In genomic region chr3:16022214-16022613, GRCm38 (mm10) we compare ENCODE assay signal across 35 mouse cellular contexts. TPM values are rescaled to one million over a fixed set of nuclear protein-coding genes. Genes with fewer than 3 reads are reported as not detected.
DNase-seq lines count a peak whose midpoint lies in the region; ATAC-seq lines count a peak whose summit lies in the region.
"Had no signal": no experiment of that assay in that cellular context is flagged by ENCODE, and none has a peak within 500 bp of the region (broad histone marks: within the 10 kb centered on the region; RNA-seq: fewer than 3 reads in every experiment).

No protein-coding gene starts in this region.

- ATAC-seq in granulocyte monocyte progenitor cell, adult 5-6 weeks (replicated peaks; ENCODE audit: poor library complexity, severe bottlenecking): peak; percentile 98
- ATAC-seq in megakaryocyte progenitor cell, adult 5-6 weeks (replicated peaks; ENCODE audit: poor library complexity): peak; percentile 97
- ATAC-seq in frontal cortex, adult (ENCODE audit: low TSS enrichment): no peak
- ATAC-seq: CD4-positive, CD25-positive, alpha-beta regulatory T cell, adult 4 months; forebrain, embryonic 13.5 days; forebrain, embryonic 16.5 days; hindbrain, postnatal 0 days; inflammation-experienced regulatory T-cells, adult 6 months had no signal

- no peaks in the 10 kb centered on the region for H3K4me1 ChIP-seq in limb, embryonic 10.5 days
- H3K4me1 ChIP-seq: forebrain, embryonic 10.5 days; forebrain, embryonic 13.5 days; heart, embryonic 12.5 days; heart, embryonic 15.5 days had no signal

- no peaks in the 10 kb centered on the region for H3K36me3 ChIP-seq in limb, embryonic 10.5 days
- H3K36me3 ChIP-seq: forebrain, embryonic 10.5 days; heart, embryonic 12.5 days; heart, embryonic 15.5 days had no signal

- H3K9me3 ChIP-seq in limb, embryonic 10.5 days (replicated peaks): no peaks in the 10 kb centered on the region
- H3K9me3 ChIP-seq: forebrain, embryonic 10.5 days; forebrain, embryonic 13.5 days; heart, embryonic 12.5 days; heart, embryonic 15.5 days had no signal

- H3K27me3 ChIP-seq in limb, embryonic 10.5 days (ENCODE audit: low read depth, poor library complexity, severe bottlenecking): no peaks in the 10 kb centered on the region
- H3K27me3 ChIP-seq: forebrain, embryonic 13.5 days; heart, embryonic 12.5 days; heart, embryonic 15.5 days had no signal

- H3K27ac ChIP-seq in limb, embryonic 10.5 days: no peak overlapping the region
- H3K27ac ChIP-seq: forebrain, embryonic 10.5 days; forebrain, embryonic 13.5 days; gastrocnemius, adult 2 months; heart, embryonic 15.5 days; hindbrain, embryonic 14.5 days; hindbrain, postnatal 0 days had no signal

- peak; percentile 8 for DNase-seq in lung, postnatal 25 days (ENCODE audit: low spot score)
- DNase-seq in lung, postnatal 10 days: no peak
- DNase-seq in B cell, adult 2 months: no peak
- DNase-seq in limb, embryonic 10.5 days (ENCODE audit: low spot score): no peak
- DNase-seq in right cerebral cortex, postnatal 10 days (ENCODE audit: low spot score in 2 of 2): no peak
- DNase-seq: adrenal gland, adult 8-10 months; adrenal gland, postnatal 25 days; cerebellum, adult 11-12 months; cerebellum, adult 8-10 months; cerebellum, postnatal 10 days; cerebellum, postnatal 36 days; gastrocnemius, adult 2 months; gastrocnemius, postnatal 14 days; heart, adult 18-20 months; heart, postnatal 10 days; heart, postnatal 36 days had no signal

- 63% methylated on average over 1 of the region's 1 CpGs for WGBS in limb, embryonic 10.5 days

- no peak overlapping the region for H3K4me3 ChIP-seq in limb, embryonic 10.5 days
- H3K4me3 ChIP-seq: forebrain, embryonic 10.5 days; forebrain, embryonic 13.5 days; gastrocnemius, adult 2 months; heart, embryonic 12.5 days; heart, embryonic 15.5 days had no signal

RNA-seq across cellular contexts. Expression of gene Gm5150, which starts 16.0 kb away (rescaled TPM):
- not detected in 2 replicates for total RNA-seq in granulocyte monocyte progenitor cell, adult 5-6 weeks (2014; fragmentation: Nextera tagmentation)
- total RNA-seq in granulocyte monocyte progenitor cell, adult 5-6 weeks (2017): not detected in 2 replicates
- 0.71 TPM in 1 of 2 replicates, not detected in the other for total RNA-seq in megakaryocyte progenitor cell, adult 5-6 weeks (2015)
- 0.33 and 0.88 TPM in 2 replicates for total RNA-seq in megakaryocyte progenitor cell, adult 5-6 weeks (2017)
- polyA plus RNA-seq in limb, embryonic 10.5 days (2016; fragmentation: Nextera tagmentation; extraction: Ambion mirVana): not detected in 2 replicates
- total RNA-seq: gastrocnemius, postnatal 14 days; gastrocnemius, postnatal 4 days; heart, adult 18-20 months; heart, postnatal 10 days; heart, postnatal 36 days; hindbrain, postnatal 0 days had no signal
- polyA plus RNA-seq: brain, embryonic 14.5 days; C2C12; CD4-positive, CD25-positive, alpha-beta regulatory T cell, adult 4 months; embryonic facial prominence, embryonic 11.5 days; embryonic facial prominence, embryonic 14.5 days; forebrain, embryonic 10.5 days; forebrain, embryonic 13.5 days; forebrain, embryonic 16.5 days; frontal cortex, adult 2 months; heart, embryonic 12.5 days; heart, embryonic 15.5 days; hindbrain, embryonic 11.5 days; hindbrain, embryonic 14.5 days; hindbrain, postnatal 0 days had no signal
